Mouse (Mus musculus): ENCODE measurements around the gene Usp44. TPM values are rescaled to one million over a fixed set of nuclear protein-coding genes. Genes with fewer than 3 reads are reported as not detected.

Usp44 gene
- polyA plus RNA-seq (2014; fragmentation: Illumina TruSeq; extraction: RNeasy Lipid Tissue Mini Kit (QIAGEN cat#74804); ENCODE audit: low read depth, low replicate concordance): not detected

DNA sequence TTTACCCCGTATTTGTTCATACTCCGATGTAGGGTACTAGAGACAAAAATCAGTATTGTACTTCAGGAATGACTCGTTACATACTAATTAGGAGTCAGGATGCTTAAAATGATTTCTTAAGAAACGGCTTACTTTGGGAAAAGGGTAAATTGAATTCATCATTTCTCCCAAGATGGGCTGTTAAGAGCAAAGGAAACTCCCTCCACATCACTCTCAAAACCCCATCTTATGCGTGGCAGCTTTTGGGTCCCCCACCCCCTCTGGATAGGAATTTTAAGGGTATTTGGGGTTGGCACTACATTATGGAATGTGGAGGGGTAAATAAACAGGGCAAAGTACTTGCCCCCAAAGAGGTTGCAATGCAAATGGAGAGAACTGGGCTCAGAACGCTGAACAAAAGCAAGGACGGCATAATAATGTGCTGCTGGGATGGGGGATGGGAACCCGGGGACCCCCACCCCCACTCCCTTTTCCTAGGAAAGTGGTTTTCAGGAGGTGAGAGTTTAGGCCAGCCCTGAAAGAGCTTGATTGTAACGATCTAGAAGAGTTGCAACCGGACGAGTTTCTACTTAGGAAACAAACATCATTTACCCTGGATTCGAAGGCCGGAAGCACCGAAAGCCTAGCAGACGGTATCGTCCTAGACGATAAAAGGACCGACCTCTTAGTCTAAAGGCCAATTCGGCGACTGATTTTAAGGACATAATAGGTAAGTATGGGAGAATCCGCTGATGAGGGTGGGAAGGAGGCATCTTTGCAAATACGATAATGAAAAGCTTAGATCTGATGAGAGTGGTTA lies at the start of gene Usp44:
TSS of gene Usp44 (plus strand) at position 625 of the 799 bp plus-strand sequence.

DNA sequence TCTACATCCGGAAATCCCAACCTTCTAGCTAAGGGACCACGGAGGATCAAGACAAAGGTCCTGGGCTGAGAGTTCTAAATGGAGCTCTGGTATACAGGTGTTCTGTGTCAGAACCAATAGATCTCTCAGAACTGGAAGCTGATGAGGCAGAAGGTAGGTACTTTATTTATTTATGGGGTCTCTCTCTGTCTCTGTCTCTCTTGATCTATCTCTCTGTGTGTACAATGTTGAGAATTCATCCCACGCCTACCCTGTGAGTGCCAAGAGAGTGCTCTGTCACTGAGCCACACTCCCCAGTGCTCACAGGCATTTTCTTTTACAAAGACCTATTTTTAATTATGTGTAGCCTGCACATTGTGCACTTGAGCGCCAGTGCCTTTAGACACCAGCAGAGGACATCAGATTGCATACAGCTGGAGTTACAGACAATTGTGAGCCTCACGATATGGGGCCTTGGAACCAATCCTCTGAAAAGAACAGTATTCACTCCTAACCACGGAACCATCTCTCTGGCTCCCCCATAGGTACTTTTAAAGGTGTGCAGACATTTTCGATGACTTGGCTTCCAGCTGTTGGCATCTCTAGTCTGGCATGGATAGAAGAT lies 65.8 kb downstream of the Usp44 start, which contains the start of gene Metap2:
TSS of gene Metap2 (minus strand) at position 51 of the 604 bp plus-strand sequence.

Other genes with a start within 250 kb of the Usp44 start
- gene Snrpf, start 241.8 kb upstream of the Usp44 start, polyA plus RNA-seq (2014; fragmentation: Illumina TruSeq; extraction: RNeasy Lipid Tissue Mini Kit (QIAGEN cat#74804); ENCODE audit: low read depth, low replicate concordance): 34.2 TPM
- gene Ntn4, start 190.9 kb upstream of the Usp44 start, polyA plus RNA-seq (2014; fragmentation: Illumina TruSeq; extraction: RNeasy Lipid Tissue Mini Kit (QIAGEN cat#74804); ENCODE audit: low read depth, low replicate concordance): 126 TPM
- 384 TPM for gene Metap2, start 65.5 kb downstream of the Usp44 start, polyA plus RNA-seq (2014; fragmentation: Illumina TruSeq; extraction: RNeasy Lipid Tissue Mini Kit (QIAGEN cat#74804); ENCODE audit: low read depth, low replicate concordance)
- gene Vezt, start 204.3 kb downstream of the Usp44 start, polyA plus RNA-seq (2014; fragmentation: Illumina TruSeq; extraction: RNeasy Lipid Tissue Mini Kit (QIAGEN cat#74804); ENCODE audit: low read depth, low replicate concordance): 9.2 TPM
- 4.1 TPM for gene Fgd6, start 204.4 kb downstream of the Usp44 start, polyA plus RNA-seq (2014; fragmentation: Illumina TruSeq; extraction: RNeasy Lipid Tissue Mini Kit (QIAGEN cat#74804); ENCODE audit: low read depth, low replicate concordance)

All from kidney, adult 10 weeks (tissue).